Mouse (Mus musculus): ENCODE measurements around the gene Vps52. TPM values are rescaled to one million over a fixed set of nuclear protein-coding genes. Genes with fewer than 3 reads are reported as not detected.

Vps52 gene
- polyA plus RNA-seq, 1 experiment from 2014 or later = 40.8 TPM

GRCm38 (mm10) chr17:33938783-33939182 lies 16.8 kb upstream of the Vps52 start:
- Histone ChIP-seq H3K4me2 (replicated peaks; ENCODE audit: low read depth, low read length) (peak overlapping the region; percentile 80; the same call in 1 of the 2 replicates), H3K27me3 (ENCODE audit: control insufficient read depth, insufficient read depth, low read length) (no peaks in the 10 kb centered on the region), H3K36me3 (ENCODE audit: control insufficient read depth, insufficient read depth, low read length) (peaks cover 34% of the 10 kb centered on the region), H3K27ac (ENCODE audit: low read depth, low read length) (no peak overlapping the region), H3K4me1 (ENCODE audit: control insufficient read depth, insufficient read depth, low read length) (peaks cover 15% of the 10 kb centered on the region), H3K4me3 (ENCODE audit: low read length) (peak overlapping the region; percentile 79; the same call in 1 of the 2 replicates), H3K9ac (ENCODE audit: low read depth, low read length) (0 out of 2 replicates have a peak overlapping the region, but pooled peaks have one; percentile 2), H3K9me3 (ENCODE audit: control insufficient read depth, low read length) (no peaks in the 10 kb centered on the region)
- WGBS = 77% methylated on average over 11 of the region's 11 CpGs
- ATAC-seq (ENCODE audit: low FRiP score, low TSS enrichment) = no peak

GRCm38 (mm10) chr17:33940206-33940805 lies 15.3 kb upstream of the Vps52 start, which contains the start of the genes Pfdn6 and Wdr46:
Pfdn6 (minus strand) TSS chr17:33940343.
Wdr46 (plus strand) TSS chr17:33940660.
- peak within 1 kb of the TSS; percentile 84 for H3K9ac ChIP-seq (ENCODE audit: low read depth, low read length)
- peaks cover 15% of the 10 kb centered on the region for H3K4me1 ChIP-seq (ENCODE audit: control insufficient read depth, insufficient read depth, low read length)
- H3K9me3 ChIP-seq (ENCODE audit: control insufficient read depth, low read length) = no peaks in the 10 kb centered on the region
- H3K4me3 ChIP-seq (ENCODE audit: low read length) = peak within 1 kb of the TSS; percentile 79
- H3K36me3 ChIP-seq (ENCODE audit: control insufficient read depth, insufficient read depth, low read length) = peaks cover 45% of the 10 kb centered on the region
- WGBS = under 1% methylated on average over 36 of the region's 36 CpGs
- peak within 1 kb of the TSS; percentile 91 for H3K4me2 ChIP-seq (replicated peaks; ENCODE audit: low read depth, low read length)
- no peak within 1 kb of the TSS for H3K27ac ChIP-seq (ENCODE audit: low read depth, low read length)
- no peaks in the 10 kb centered on the region for H3K27me3 ChIP-seq (ENCODE audit: control insufficient read depth, insufficient read depth, low read length)
- peak; percentile 85 for ATAC-seq (ENCODE audit: low FRiP score, low TSS enrichment)

GRCm38 (mm10) chr17:33940981-33941380 lies 14.6 kb upstream of the Vps52 start:
- WGBS = 3% methylated on average over 26 of the region's 26 CpGs
- H3K4me3 ChIP-seq (ENCODE audit: low read length) = peak overlapping the region; percentile 79
- H3K9ac ChIP-seq (ENCODE audit: low read depth, low read length) = peak overlapping the region; percentile 84
- 0 out of 2 replicates have a peak, but pooled peaks have one; percentile 13 for ATAC-seq (ENCODE audit: low FRiP score, low TSS enrichment)
- peaks cover 15% of the 10 kb centered on the region for H3K4me1 ChIP-seq (ENCODE audit: control insufficient read depth, insufficient read depth, low read length)
- peak overlapping the region; percentile 91 for H3K4me2 ChIP-seq (replicated peaks; ENCODE audit: low read depth, low read length)
- no peak overlapping the region for H3K27ac ChIP-seq (ENCODE audit: low read depth, low read length)
- H3K9me3 ChIP-seq (ENCODE audit: control insufficient read depth, low read length) = no peaks in the 10 kb centered on the region
- H3K36me3 ChIP-seq (ENCODE audit: control insufficient read depth, insufficient read depth, low read length) = peaks cover 46% of the 10 kb centered on the region
- H3K27me3 ChIP-seq (ENCODE audit: control insufficient read depth, insufficient read depth, low read length) = no peaks in the 10 kb centered on the region

- peaks cover 15% of the 10 kb centered on the region for H3K4me1 ChIP-seq (ENCODE audit: control insufficient read depth, insufficient read depth, low read length)
- peak overlapping the region; percentile 84 for H3K9ac ChIP-seq (ENCODE audit: low read depth, low read length)
- peak overlapping the region; percentile 91 for H3K4me2 ChIP-seq (replicated peaks; ENCODE audit: low read depth, low read length)
- H3K4me3 ChIP-seq (ENCODE audit: low read length) = peak overlapping the region; percentile 79
- 60% methylated on average over 19 of the region's 19 CpGs for WGBS
- no peak for ATAC-seq (ENCODE audit: low FRiP score, low TSS enrichment)
- no peaks in the 10 kb centered on the region for H3K9me3 ChIP-seq (ENCODE audit: control insufficient read depth, low read length)
- H3K27me3 ChIP-seq (ENCODE audit: control insufficient read depth, insufficient read depth, low read length) = no peaks in the 10 kb centered on the region
- peaks cover 48% of the 10 kb centered on the region for H3K36me3 ChIP-seq (ENCODE audit: control insufficient read depth, insufficient read depth, low read length)
- no peak overlapping the region for H3K27ac ChIP-seq (ENCODE audit: low read depth, low read length)
Measured at GRCm38 (mm10) chr17:33941381-33941780, 14.2 kb upstream of the Vps52 start.

GRCm38 (mm10) chr17:33943454-33943853 lies 12.2 kb upstream of the Vps52 start:
- 94% methylated on average over 15 of the region's 15 CpGs for WGBS
- Histone ChIP-seq H3K27me3 (ENCODE audit: control insufficient read depth, insufficient read depth, low read length) (no peaks in the 10 kb centered on the region), H3K4me1 (ENCODE audit: control insufficient read depth, insufficient read depth, low read length) (peaks cover 15% of the 10 kb centered on the region), H3K4me2 (replicated peaks; ENCODE audit: low read depth, low read length) (no peak overlapping the region), H3K9ac (ENCODE audit: low read depth, low read length) (no peak overlapping the region), H3K9me3 (ENCODE audit: control insufficient read depth, low read length) (no peaks in the 10 kb centered on the region), H3K36me3 (ENCODE audit: control insufficient read depth, insufficient read depth, low read length) (peaks cover 47% of the 10 kb centered on the region), H3K4me3 (ENCODE audit: low read length) (no peak overlapping the region), H3K27ac (ENCODE audit: low read depth, low read length) (no peak overlapping the region)
- ATAC-seq (ENCODE audit: low FRiP score, low TSS enrichment) = no peak

GRCm38 (mm10) chr17:33947430-33948089 lies 8.1 kb upstream of the Vps52 start:
- WGBS = 92% methylated on average over 10 of the region's 10 CpGs
- Histone ChIP-seq H3K4me1 (ENCODE audit: control insufficient read depth, insufficient read depth, low read length) (peaks cover 17% of the 10 kb centered on the region), H3K4me3 (ENCODE audit: low read length) (no peak overlapping the region), H3K27ac (ENCODE audit: low read depth, low read length) (no peak overlapping the region), H3K9me3 (ENCODE audit: control insufficient read depth, low read length) (no peaks in the 10 kb centered on the region), H3K4me2 (replicated peaks; ENCODE audit: low read depth, low read length) (no peak overlapping the region), H3K36me3 (ENCODE audit: control insufficient read depth, insufficient read depth, low read length) (peaks cover 71% of the 10 kb centered on the region), H3K27me3 (ENCODE audit: control insufficient read depth, insufficient read depth, low read length) (no peaks in the 10 kb centered on the region), H3K9ac (ENCODE audit: low read depth, low read length) (no peak overlapping the region)
- no peak for ATAC-seq (ENCODE audit: low FRiP score, low TSS enrichment)

GRCm38 (mm10) chr17:33948090-33948904 lies 7.3 kb upstream of the Vps52 start:
- peaks cover 73% of the 10 kb centered on the region for H3K36me3 ChIP-seq (ENCODE audit: control insufficient read depth, insufficient read depth, low read length)
- H3K4me2 ChIP-seq (replicated peaks; ENCODE audit: low read depth, low read length) = no peak overlapping the region
- H3K9me3 ChIP-seq (ENCODE audit: control insufficient read depth, low read length) = no peaks in the 10 kb centered on the region
- H3K4me1 ChIP-seq (ENCODE audit: control insufficient read depth, insufficient read depth, low read length) = peaks cover 25% of the 10 kb centered on the region
- H3K27me3 ChIP-seq (ENCODE audit: control insufficient read depth, insufficient read depth, low read length) = no peaks in the 10 kb centered on the region
- H3K9ac ChIP-seq (ENCODE audit: low read depth, low read length) = no peak overlapping the region
- H3K4me3 ChIP-seq (ENCODE audit: low read length) = no peak overlapping the region
- no peak overlapping the region for H3K27ac ChIP-seq (ENCODE audit: low read depth, low read length)
- no peak for ATAC-seq (ENCODE audit: low FRiP score, low TSS enrichment)
- WGBS = 87% methylated on average over 22 of the region's 22 CpGs

GRCm38 (mm10) chr17:33948905-33949537 lies 6.6 kb upstream of the Vps52 start:
- no peak for ATAC-seq (ENCODE audit: low FRiP score, low TSS enrichment)
- Histone ChIP-seq H3K4me2 (replicated peaks; ENCODE audit: low read depth, low read length) (no peak overlapping the region), H3K9me3 (ENCODE audit: control insufficient read depth, low read length) (no peaks in the 10 kb centered on the region), H3K27ac (ENCODE audit: low read depth, low read length) (no peak overlapping the region), H3K4me1 (ENCODE audit: control insufficient read depth, insufficient read depth, low read length) (peaks cover 32% of the 10 kb centered on the region), H3K27me3 (ENCODE audit: control insufficient read depth, insufficient read depth, low read length) (no peaks in the 10 kb centered on the region), H3K4me3 (ENCODE audit: low read length) (no peak overlapping the region), H3K36me3 (ENCODE audit: control insufficient read depth, insufficient read depth, low read length) (peaks cover 73% of the 10 kb centered on the region), H3K9ac (ENCODE audit: low read depth, low read length) (no peak overlapping the region)
- 92% methylated on average over 19 of the region's 19 CpGs for WGBS
